Mouse (Mus musculus): ENCODE results near the gene Cyp4a14. TPM values are rescaled to one million over a fixed set of nuclear protein-coding genes. Genes with fewer than 3 reads are reported as not detected.

The Cyp4a14 gene
- polyA plus RNA-seq, 1 experiment from 2014 or later = not detected

Other genes starting within 250 kb of the Cyp4a14 start
- not detected in 2 replicates for gene Cyp4a12a, start 197.1 kb downstream of the Cyp4a14 start, polyA plus RNA-seq (2016; fragmentation: Nextera tagmentation; extraction: Ambion mirVana)
- gene Cyp4a12b, start 84.5 kb downstream of the Cyp4a14 start, polyA plus RNA-seq (2016; fragmentation: Nextera tagmentation; extraction: Ambion mirVana) = not detected in 2 replicates
- not detected in 2 replicates for gene Cyp4a30b, start 43.5 kb downstream of the Cyp4a14 start, polyA plus RNA-seq (2016; fragmentation: Nextera tagmentation; extraction: Ambion mirVana)
- not detected in 2 replicates for gene Cyp4a10, start 22.1 kb upstream of the Cyp4a14 start, polyA plus RNA-seq (2016; fragmentation: Nextera tagmentation; extraction: Ambion mirVana)
- gene Cyp4a31, start 67.5 kb upstream of the Cyp4a14 start, polyA plus RNA-seq (2016; fragmentation: Nextera tagmentation; extraction: Ambion mirVana) = not detected in 2 replicates
- not detected in 2 replicates for gene Cyp4a32, start 104.8 kb upstream of the Cyp4a14 start, polyA plus RNA-seq (2016; fragmentation: Nextera tagmentation; extraction: Ambion mirVana)
- 0.18 TPM in 1 of 2 replicates, not detected in the other for gene Cyp4b1, start 151.6 kb upstream of the Cyp4a14 start, polyA plus RNA-seq (2016; fragmentation: Nextera tagmentation; extraction: Ambion mirVana)
- gene Efcab14, start 241.6 kb upstream of the Cyp4a14 start, polyA plus RNA-seq (2016; fragmentation: Nextera tagmentation; extraction: Ambion mirVana) = 23.5 and 27.8 TPM in 2 replicates